Mouse (Mus musculus): ENCODE measurements around the gene Zfp839.

- TF ChIP-seq CTCF (IDR thresholded peaks at IDR 0.05; ENCODE audit: low read depth, low read length): no peak
- no peak for TF ChIP-seq POLR2A (IDR thresholded peaks at IDR 0.05; ENCODE audit: borderline replicate concordance, low read depth, low read length)
These were observed 47.3 kb upstream of the Zfp839 start for GRCm38 (mm10) chr12:110802674-110803297.
